Mouse (Mus musculus): ENCODE measurements around the gene Hdac4.

DNA sequence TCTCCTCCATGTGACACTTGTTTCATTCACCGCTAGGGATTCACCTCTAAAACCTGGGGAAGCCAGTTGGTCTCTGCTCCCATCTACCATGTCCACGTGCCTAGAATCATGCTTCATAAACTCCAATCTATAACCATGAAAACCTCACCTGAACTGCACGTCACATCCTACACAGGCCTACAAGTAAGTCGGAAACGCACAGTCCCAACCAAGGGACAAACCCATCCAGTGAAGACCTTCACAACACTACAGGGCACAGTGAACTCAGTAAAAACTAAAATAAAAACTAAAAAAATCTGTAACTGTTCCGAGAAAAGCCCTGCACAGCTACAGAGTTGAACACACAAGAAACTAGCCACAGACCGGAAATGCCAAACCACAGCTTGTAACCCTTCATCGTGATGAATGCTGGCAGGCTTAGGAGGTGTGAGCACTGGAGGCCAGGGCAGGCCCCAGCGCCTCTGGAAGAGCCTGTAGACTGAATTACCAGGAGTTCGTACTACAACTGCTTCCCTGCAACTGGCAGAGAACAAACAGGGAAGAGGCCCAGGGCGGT is 115.4 kb downstream of the Hdac4 start:
- TF ChIP-seq EP300 (IDR thresholded peaks at IDR 0.05; ENCODE audit: low read depth) (no peak), CTCF (IDR thresholded peaks at IDR 0.05; ENCODE audit: low read depth) (no peak)

Data from liver, postnatal 0 days (tissue).